Mouse (Mus musculus): ENCODE data around the gene Gm13889.

The Gm13889 gene

GRCm38 (mm10) chr2:93956908-93957784 is at the start of gene Gm13889:
Gene Gm13889 (minus strand): TSS chr2:93957201.
- DNase-seq (ENCODE audit: low read depth, low spot score): no peak

- peak; percentile 61 for DNase-seq (ENCODE audit: low read depth, low spot score)
Measured at GRCm38 (mm10) chr2:94002331-94002730, 45.3 kb upstream of the Gm13889 start.

- no peak for DNase-seq (ENCODE audit: low read depth, low spot score)
Measured at GRCm38 (mm10) chr2:94001918-94002317, 44.9 kb upstream of the Gm13889 start.

GRCm38 (mm10) chr2:94001411-94001810 is 44.4 kb upstream of the Gm13889 start:
- no peak for DNase-seq (ENCODE audit: low read depth, low spot score)

GRCm38 (mm10) chr2:93996254-93996653 is 39.3 kb upstream of the Gm13889 start, which contains the start of gene Gm27027:
Gene Gm27027 (minus strand): TSS chr2:93996354.
- DNase-seq (ENCODE audit: low read depth, low spot score): no peak

GRCm38 (mm10) chr2:93992810-93993209 is 35.8 kb upstream of the Gm13889 start:
- DNase-seq (ENCODE audit: low read depth, low spot score): no peak

- no peak for DNase-seq (ENCODE audit: low read depth, low spot score)
Measured at GRCm38 (mm10) chr2:93992259-93992658, 35.3 kb upstream of the Gm13889 start.

- DNase-seq (ENCODE audit: low read depth, low spot score): no peak
Measured at GRCm38 (mm10) chr2:93991336-93991735, 34.3 kb upstream of the Gm13889 start.

- DNase-seq (ENCODE audit: low read depth, low spot score): no peak
Measured at GRCm38 (mm10) chr2:93988440-93988839, 31.4 kb upstream of the Gm13889 start.

GRCm38 (mm10) chr2:93982457-93983235 is 25.6 kb upstream of the Gm13889 start:
- no peak for DNase-seq (ENCODE audit: low read depth, low spot score)

GRCm38 (mm10) chr2:93979249-93980120 is 22.5 kb upstream of the Gm13889 start:
- DNase-seq (ENCODE audit: low read depth, low spot score): no peak

- DNase-seq (ENCODE audit: low read depth, low spot score): no peak
Measured at GRCm38 (mm10) chr2:93976436-93977252, 19.6 kb upstream of the Gm13889 start.

GRCm38 (mm10) chr2:93975526-93976435 is 18.8 kb upstream of the Gm13889 start:
- DNase-seq (ENCODE audit: low read depth, low spot score): no peak

GRCm38 (mm10) chr2:93975041-93975440 is 18.0 kb upstream of the Gm13889 start:
- no peak for DNase-seq (ENCODE audit: low read depth, low spot score)

GRCm38 (mm10) chr2:93971647-93972046 is 14.6 kb upstream of the Gm13889 start:
- DNase-seq (ENCODE audit: low read depth, low spot score): no peak

GRCm38 (mm10) chr2:93964494-93965160 is 7.6 kb upstream of the Gm13889 start:
- DNase-seq (ENCODE audit: low read depth, low spot score): no peak

GRCm38 (mm10) chr2:93963802-93964201 is 6.8 kb upstream of the Gm13889 start:
- no peak for DNase-seq (ENCODE audit: low read depth, low spot score)

GRCm38 (mm10) chr2:93961716-93962115 is 4.7 kb upstream of the Gm13889 start:
- DNase-seq (ENCODE audit: low read depth, low spot score): no peak

- no peak for DNase-seq (ENCODE audit: low read depth, low spot score)
Measured at GRCm38 (mm10) chr2:93959346-93959745, 2.3 kb upstream of the Gm13889 start.
